Mouse (Mus musculus) neural tube, embryonic 11.5 days (tissue): ENCODE data around the gene Scyl2. TPM values are rescaled to one million over a fixed set of nuclear protein-coding genes. Genes with fewer than 3 reads are reported as not detected.
A peak's percentile ranks its signal among the peaks of the same experiment; 100 is the strongest.

ENCODE experiments used
- ATAC-seq: fragments of 200-750 bp; cut with Nextera tagmentation; 2 replicates; pipeline ENCODE4 v1.8.0; 2017; ENCODE audit warnings: moderate number of reproducible peaks, mild to moderate bottlenecking, moderate TSS enrichment, moderate library complexity; ENCODE audit not compliant: insufficient read depth, low FRiP score, low TSS enrichment
- DNase-seq: peaks from one replicate; pipeline ENCODE4 v3.0.0-alpha.2; 2015; ENCODE audit warnings: low spot score
- H3K27ac ChIP-seq: fragments of 300-500 bp; sonication (generic); 2 replicates; pipeline ENCODE4 v1.5.1; 2014; ENCODE audit warnings: low read depth, mild to moderate bottlenecking, low read length
- H3K27me3 ChIP-seq: fragments of 300-500 bp; sonication (generic); 2 replicates; pipeline ENCODE4 v1.6.1; 2014; ENCODE audit warnings: mild to moderate bottlenecking, low read length, mixed read lengths; ENCODE audit not compliant: control insufficient read depth, insufficient read depth
- H3K36me3 ChIP-seq: fragments of 300-500 bp; sonication (generic); 2 replicates; pipeline ENCODE4 v1.6.1; 2014; ENCODE audit warnings: mild to moderate bottlenecking, low read length, moderate library complexity, mixed read lengths; ENCODE audit not compliant: control insufficient read depth, insufficient read depth
- H3K4me1 ChIP-seq: fragments of 300-500 bp; sonication (generic); 2 replicates; pipeline ENCODE4 v1.6.1; 2014; ENCODE audit warnings: low read length, mixed read lengths; ENCODE audit not compliant: control insufficient read depth, insufficient read depth
- H3K4me2 ChIP-seq: fragments of 300-500 bp; sonication (generic); 2 replicates; pipeline ENCODE4 v1.6.1; 2014; ENCODE audit warnings: low read depth, mild to moderate bottlenecking, moderate library complexity
- H3K4me3 ChIP-seq: fragments of 300-500 bp; sonication (generic); 2 replicates; pipeline ENCODE4 v1.5.1; 2014; ENCODE audit warnings: low read depth, low read length
- H3K9ac ChIP-seq: fragments of 300-500 bp; sonication (generic); 2 replicates; pipeline ENCODE4 v1.6.1; 2014; ENCODE audit warnings: mild to moderate bottlenecking, low read length
- H3K9me3 ChIP-seq: fragments of 300-500 bp; sonication (generic); 2 replicates; pipeline ENCODE4 v1.6.1; 2016; ENCODE audit warnings: low read length; ENCODE audit not compliant: control insufficient read depth
- WGBS: fragments of 180-500 bp; shearing (Covaris S2); extraction: QIAGEN DNeasy Blood & Tissue Kit; methylation state at CpG from one replicate; pipeline ENCODE4 v1.1.7; 2014; 5-methylcytosine and 5-hydroxymethylcytosine counted together
- polyA plus RNA-seq: library from polyadenylated mRNA; unstranded; fragments of >200 nt; fragmentation: Nextera tagmentation; extraction: Ambion mirVana; gene quantifications from 2 replicates; pipeline ENCODE4 v1.2.1, GENCODE M21; 2014

The Scyl2 gene
- polyA plus RNA-seq: 21.5 and 23.1 TPM in 2 replicates

DNA sequence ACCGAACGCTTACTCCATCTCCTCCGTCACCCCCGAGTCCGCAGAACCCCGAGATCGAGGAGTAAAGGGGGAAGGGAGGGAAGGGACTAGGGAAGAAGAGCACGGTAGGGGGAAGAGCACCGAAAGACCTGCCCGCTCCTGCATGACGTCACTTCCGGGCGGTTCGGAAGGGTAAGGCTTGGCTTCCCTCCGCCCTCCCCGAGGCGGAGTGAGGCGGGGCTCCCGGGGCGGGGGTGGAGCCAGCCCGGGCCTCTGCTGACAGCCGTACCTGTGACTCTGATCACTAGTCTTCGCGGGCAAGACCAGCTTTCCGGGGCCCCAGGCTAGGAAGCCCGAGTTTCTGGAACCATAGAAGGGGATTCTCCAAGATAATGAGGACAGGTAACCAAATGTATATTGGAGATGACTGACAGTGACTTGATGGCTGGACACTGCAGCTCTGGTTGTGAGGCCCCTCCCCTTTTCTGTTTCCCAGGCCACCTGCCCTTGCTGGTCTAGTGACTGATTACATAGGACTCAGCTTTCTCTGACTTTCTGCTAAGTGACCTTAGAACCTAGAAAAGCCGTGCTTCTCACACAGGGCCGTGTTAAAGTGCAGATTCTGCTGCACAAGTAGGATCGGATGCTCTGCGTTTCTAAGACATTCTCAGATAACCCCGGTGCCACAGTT, at the start of gene Scyl2:
Scyl2 (minus strand) TSS at position 147 of the 670 bp plus-strand sequence.
- 6% methylated on average over 28 of the region's 31 CpGs for WGBS
- peak within 1 kb of the TSS; percentile 98 for H3K4me3 ChIP-seq
- peak within 1 kb of the TSS; percentile 87 for H3K4me2 ChIP-seq
- peak; percentile 94 for DNase-seq
- H3K4me1 ChIP-seq: peaks cover 3% of the 10 kb centered on the region; the same call in 1 of the 2 replicates
- peak within 1 kb of the TSS; percentile 79 for H3K9ac ChIP-seq
- ATAC-seq: peak; percentile 99
- no peaks in the 10 kb centered on the region for H3K36me3 ChIP-seq
- H3K27ac ChIP-seq: peak within 1 kb of the TSS; percentile 62; the same call in 1 of the 2 replicates
- no peaks in the 10 kb centered on the region for H3K27me3 ChIP-seq
- no peaks in the 10 kb centered on the region for H3K9me3 ChIP-seq

DNA sequence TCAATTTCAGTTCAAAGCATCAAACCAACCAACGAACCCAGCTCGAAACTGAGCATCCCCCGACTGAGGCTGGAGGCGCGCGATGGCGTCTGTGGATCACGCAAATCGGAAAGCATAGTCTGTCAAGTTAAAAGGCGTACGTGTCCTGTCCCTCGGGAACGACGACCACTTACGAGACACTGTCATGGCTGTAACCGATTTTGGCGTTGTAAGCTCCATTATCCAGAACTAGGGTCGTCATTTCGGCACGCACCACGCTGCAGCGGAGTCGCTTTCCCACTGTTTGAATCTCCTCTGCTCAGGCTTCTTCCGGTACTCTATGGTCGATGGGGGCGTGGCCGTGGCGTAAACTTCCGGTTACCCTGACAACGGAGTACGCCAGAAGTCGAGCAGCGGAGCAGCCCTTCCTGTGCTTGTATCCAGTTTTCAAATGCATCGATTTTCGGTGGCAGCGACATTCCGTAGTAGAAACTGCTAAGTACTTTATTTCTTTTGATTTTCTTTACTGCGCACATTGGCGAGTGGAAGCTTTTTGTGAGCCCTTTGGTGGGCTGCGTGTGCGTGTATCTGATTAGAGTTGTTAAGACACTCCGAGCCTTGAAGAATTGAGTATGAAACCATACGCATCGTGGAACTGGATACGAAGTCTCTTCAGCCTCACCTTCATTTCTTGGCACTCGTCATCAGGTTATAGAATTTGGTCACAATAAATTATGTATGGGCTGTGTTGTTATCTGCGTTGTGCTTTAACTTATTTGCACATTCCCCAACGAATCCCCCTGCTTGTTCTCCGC, 46.1 kb upstream of the Scyl2 start, which contains the start of gene Actr6:
Actr6 (minus strand) TSS at position 295 of the 794 bp plus-strand sequence.
- ATAC-seq (peak; percentile 99), DNase-seq (peak; percentile 93)
- WGBS: 2% methylated on average over 49 of the region's 49 CpGs
- no peaks in the 10 kb centered on the region for H3K9me3 ChIP-seq
- H3K4me2 ChIP-seq: peak within 1 kb of the TSS; percentile 50
- H3K36me3 ChIP-seq: no peaks in the 10 kb centered on the region
- peak within 1 kb of the TSS; percentile 61 for H3K4me3 ChIP-seq
- peaks cover 4% of the 10 kb centered on the region for H3K4me1 ChIP-seq
- H3K27ac ChIP-seq: no peak within 1 kb of the TSS
- no peaks in the 10 kb centered on the region for H3K27me3 ChIP-seq
- peak within 1 kb of the TSS; percentile 55 for H3K9ac ChIP-seq

DNA sequence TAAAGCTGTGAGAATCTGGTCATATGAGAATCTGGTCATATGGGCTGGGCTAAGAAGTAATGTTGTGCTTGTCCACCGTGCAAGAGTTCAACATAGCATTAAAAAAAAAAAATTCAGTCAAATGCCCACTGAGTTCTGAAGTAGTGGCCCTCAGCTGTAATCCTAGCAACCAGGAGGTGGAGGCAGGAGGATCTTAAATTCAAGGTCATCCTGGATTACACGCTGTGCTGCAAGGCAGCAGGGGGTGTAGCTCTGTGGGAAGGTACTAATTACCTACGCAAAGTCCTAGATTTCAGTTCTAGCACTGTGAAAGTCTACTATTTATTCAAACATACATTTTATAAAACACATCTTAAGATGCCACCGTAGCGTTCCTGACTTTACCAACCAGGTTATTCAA, 45.3 kb upstream of the Scyl2 start:
- H3K4me1 ChIP-seq: peaks cover 4% of the 10 kb centered on the region
- WGBS: 14% methylated on average over 5 of the region's 5 CpGs
- no peaks in the 10 kb centered on the region for H3K27me3 ChIP-seq
- peak overlapping the region; percentile 55 for H3K9ac ChIP-seq
- no peak for DNase-seq
- no peak for ATAC-seq
- H3K4me2 ChIP-seq: peak overlapping the region; percentile 50
- H3K27ac ChIP-seq: no peak overlapping the region
- peak overlapping the region; percentile 61 for H3K4me3 ChIP-seq
- no peaks in the 10 kb centered on the region for H3K36me3 ChIP-seq
- H3K9me3 ChIP-seq: no peaks in the 10 kb centered on the region

DNA sequence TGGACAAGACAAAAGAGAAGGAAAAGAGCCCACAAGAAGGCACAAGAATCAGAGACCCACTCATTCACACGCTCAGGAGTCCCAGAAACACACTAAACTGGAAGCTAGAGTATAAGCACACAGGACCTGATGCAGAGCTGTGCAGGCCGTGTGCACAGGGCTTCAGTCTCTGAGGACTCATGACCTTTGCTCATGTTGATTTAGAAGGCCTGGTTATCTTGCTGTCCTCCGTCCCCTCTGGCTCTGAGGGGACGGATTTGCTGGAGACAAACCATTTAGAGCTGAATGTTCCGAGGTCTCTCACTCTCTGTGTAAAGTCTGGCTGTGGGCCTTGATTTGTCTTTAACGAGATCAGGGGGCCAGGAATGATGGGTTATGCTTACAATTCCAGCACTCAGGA, 44.3 kb upstream of the Scyl2 start:
- Histone ChIP-seq H3K9ac (no peak overlapping the region), H3K4me1 (peaks cover 4% of the 10 kb centered on the region), H3K4me2 (no peak overlapping the region), H3K27me3 (no peaks in the 10 kb centered on the region), H3K9me3 (no peaks in the 10 kb centered on the region), H3K36me3 (no peaks in the 10 kb centered on the region), H3K27ac (no peak overlapping the region), H3K4me3 (no peak overlapping the region)
- 86% methylated on average over 6 of the region's 6 CpGs for WGBS
- DNase-seq (no peak), ATAC-seq (no peak)

DNA sequence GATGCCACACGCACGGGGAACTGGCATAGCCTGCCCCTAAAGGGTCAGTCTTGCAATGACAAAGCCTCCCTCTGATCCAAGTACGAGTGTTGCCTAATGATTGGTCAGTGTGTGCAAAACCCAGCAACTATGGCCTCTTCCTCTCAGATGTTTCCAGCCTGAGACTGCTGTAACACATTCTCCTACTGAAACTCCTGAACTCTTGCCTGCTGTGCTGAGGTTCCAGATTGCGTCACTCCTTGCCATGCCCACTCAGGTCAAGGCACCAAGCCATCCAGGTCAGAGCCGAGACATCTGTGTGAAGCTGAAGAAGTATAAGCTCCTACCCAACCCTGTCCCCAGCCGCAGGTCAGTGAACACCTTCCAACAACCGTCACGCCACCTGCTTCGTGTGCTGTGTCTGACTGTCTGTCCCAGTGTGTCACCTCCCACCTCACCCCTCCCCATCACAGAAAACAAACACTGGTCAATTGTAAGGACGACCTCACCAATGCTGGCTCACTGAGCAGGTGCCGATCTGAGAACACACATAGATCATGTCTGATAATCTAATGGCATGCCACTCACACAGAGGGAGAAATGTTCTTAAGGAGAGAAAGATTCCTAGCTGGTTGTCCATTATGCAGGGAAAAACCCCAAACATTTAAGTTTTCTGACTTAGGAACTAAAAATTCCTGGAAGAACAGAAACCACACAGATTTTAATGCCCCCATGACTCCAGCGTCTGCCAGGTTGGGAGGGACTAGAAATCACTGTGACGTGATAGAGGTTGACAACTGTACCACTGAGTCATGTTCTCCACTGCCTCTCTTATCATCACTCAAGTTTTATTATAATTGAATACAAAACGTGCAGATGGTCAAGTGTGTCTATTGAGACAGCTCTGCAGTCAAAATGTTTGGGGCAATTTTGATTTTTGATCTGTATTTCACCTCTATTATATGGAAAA, 36.4 kb upstream of the Scyl2 start:
- Histone ChIP-seq H3K27me3 (no peaks in the 10 kb centered on the region), H3K4me3 (no peak overlapping the region), H3K4me2 (no peak overlapping the region), H3K36me3 (no peaks in the 10 kb centered on the region; the same call in 1 of the 2 replicates), H3K9ac (no peak overlapping the region), H3K27ac (no peak overlapping the region), H3K4me1 (no peaks in the 10 kb centered on the region), H3K9me3 (no peaks in the 10 kb centered on the region)
- WGBS: 91% methylated on average over 14 of the region's 14 CpGs
- DNase-seq (no peak), ATAC-seq (no peak)

DNA sequence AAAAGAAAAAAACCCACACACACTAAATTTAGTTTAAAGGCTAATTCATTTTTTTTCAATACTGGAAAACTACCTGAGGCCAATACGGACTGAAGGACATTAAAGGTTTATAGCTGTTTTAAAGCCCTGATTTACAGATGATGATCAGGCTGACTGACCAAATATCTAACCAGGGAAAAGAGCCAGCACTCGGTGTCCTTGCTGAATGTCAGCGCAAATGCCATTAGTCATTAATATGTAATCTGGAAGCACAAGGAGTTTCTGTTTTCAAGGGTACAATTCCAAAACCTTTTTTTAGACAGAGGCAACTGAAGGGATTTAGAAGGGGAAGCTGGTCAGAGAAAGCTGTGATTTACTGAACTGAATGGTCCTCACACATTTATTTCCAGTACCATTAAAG, 34.7 kb upstream of the Scyl2 start:
- Histone ChIP-seq H3K36me3 (no peaks in the 10 kb centered on the region; the same call in 1 of the 2 replicates), H3K4me1 (no peaks in the 10 kb centered on the region), H3K27ac (no peak overlapping the region), H3K27me3 (no peaks in the 10 kb centered on the region), H3K9me3 (no peaks in the 10 kb centered on the region), H3K4me3 (no peak overlapping the region), H3K9ac (no peak overlapping the region), H3K4me2 (no peak overlapping the region)
- DNase-seq (no peak), ATAC-seq (no peak)
- whole genome bisulfite sequencing: 95% methylated on average over 3 of the region's 3 CpGs

DNA sequence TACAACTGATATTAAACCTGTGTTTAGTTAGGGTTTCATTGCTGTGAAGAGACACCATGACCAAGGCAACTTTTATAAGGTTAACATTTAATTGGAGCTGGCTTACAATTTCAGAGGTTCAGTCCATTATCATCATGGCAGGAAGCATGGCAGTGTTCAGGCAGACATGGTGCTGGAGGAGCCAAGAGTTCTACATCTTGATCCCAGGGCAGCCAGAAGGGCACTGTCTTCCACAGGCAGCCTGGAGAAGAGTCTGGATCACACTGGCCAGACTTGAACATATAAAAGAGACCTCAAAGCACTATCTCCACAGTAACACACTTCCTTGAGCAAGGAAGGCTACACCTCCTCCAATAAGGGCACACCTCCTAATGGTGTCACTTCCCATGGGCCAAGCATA, 34.2 kb upstream of the Scyl2 start:
- H3K4me2 ChIP-seq: no peak overlapping the region
- ATAC-seq: no peak
- no peaks in the 10 kb centered on the region; the same call in 1 of the 2 replicates for H3K36me3 ChIP-seq
- H3K27me3 ChIP-seq: no peaks in the 10 kb centered on the region
- no peak overlapping the region for H3K4me3 ChIP-seq
- DNase-seq: no peak
- no peaks in the 10 kb centered on the region for H3K4me1 ChIP-seq
- H3K9ac ChIP-seq: no peak overlapping the region
- no peak overlapping the region for H3K27ac ChIP-seq
- no peaks in the 10 kb centered on the region for H3K9me3 ChIP-seq

DNA sequence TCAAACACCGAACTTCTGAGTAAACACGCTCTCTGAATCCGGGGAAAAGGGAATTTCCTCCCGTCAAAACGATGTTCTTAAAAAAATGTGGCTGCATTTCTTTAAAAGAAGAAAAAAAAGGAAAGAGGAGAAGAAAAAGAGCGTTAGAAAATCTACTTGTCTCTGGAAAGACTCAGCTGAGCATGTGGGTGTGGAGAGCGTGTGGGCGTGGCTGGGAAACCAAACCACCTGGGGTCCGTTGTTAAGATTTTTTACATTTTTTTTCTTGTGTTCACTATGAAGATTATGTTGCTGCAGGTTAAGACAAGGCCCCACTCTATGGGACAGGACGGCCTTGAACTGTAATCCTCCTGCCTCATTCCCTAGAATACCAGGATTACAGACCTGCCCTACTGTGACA, 28.8 kb upstream of the Scyl2 start:
- Histone ChIP-seq H3K4me2 (no peak overlapping the region), H3K36me3 (no peaks in the 10 kb centered on the region), H3K4me1 (no peaks in the 10 kb centered on the region), H3K9me3 (no peaks in the 10 kb centered on the region), H3K27ac (no peak overlapping the region), H3K9ac (no peak overlapping the region), H3K27me3 (no peaks in the 10 kb centered on the region), H3K4me3 (no peak overlapping the region)
- no peak for ATAC-seq
- DNase-seq: no peak
- 94% methylated on average over 10 of the region's 10 CpGs for WGBS
